Mouse (Mus musculus): ENCODE measurements at regions not wholly inside any gene's neighbourhood (a gene's known extent, or its start where the extent isn't known, plus 50 kb on each side); places are given as distances from the start of the nearest gene placed in this dataset.
"Not testable (repeated sequence)": the region's sequence is repeated elsewhere in the genome, so short reads cannot be mapped to it uniquely, and the experiment has no call there.

DNA sequence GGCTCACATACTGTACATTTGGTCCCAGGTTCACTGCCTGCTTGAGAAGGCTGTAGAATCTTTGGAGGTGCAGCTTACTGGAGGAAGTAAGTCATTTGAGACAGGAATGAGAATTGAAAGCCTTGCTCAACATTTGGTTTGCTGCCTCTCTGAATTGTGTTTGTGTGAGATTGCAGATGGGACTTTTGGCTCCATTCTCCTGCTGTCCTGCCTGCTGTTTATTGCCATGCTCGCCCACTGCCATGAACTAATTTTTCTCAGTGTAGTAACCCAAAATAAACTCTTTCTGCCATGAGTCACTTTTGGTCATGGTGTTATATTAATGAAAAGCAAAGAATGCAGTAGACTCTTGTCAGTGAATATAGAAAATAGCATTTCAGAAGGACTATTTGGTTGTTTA, 368.1 kb downstream of the Gm8797 start:
- peak; percentile 41 for DNase-seq (ENCODE audit: low spot score)
- ATAC-seq: peak; percentile 47

DNA sequence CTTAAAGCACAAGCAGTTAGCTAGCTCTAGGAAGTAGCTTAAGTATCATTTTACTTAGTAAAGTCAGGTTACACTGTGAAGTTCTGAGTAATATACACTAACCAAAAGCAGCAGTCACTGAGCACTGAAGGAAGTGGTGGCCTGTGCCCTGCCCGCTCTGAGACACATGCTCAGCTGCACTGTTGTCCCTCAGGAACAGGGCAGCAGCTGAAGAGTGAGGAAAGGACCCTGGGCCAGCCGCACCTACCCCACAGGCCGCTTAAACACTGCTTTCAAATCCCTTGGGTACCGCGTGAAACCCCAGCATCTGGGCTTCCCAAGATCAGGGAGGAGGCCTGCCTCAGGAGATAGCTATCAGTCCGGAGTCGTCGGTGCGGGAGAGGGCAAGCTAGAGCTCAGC, 385.1 kb downstream of the Gm8797 start:
- H3K9ac ChIP-seq (replicated peaks; ENCODE audit: low read depth); ATAC-seq; H3K36me3 ChIP-seq (ENCODE audit: insufficient read depth, low read length); DNase-seq (ENCODE audit: low spot score); H3K4me1 ChIP-seq (ENCODE audit: insufficient read depth, low read depth, low read length); H3K9me3 ChIP-seq (ENCODE audit: low read length); H3K27me3 ChIP-seq (replicated peaks; ENCODE audit: insufficient read depth, low read length); H3K27ac ChIP-seq (ENCODE audit: low read length); H3K4me3 ChIP-seq (ENCODE audit: low read depth, low read length); H3K4me2 ChIP-seq (replicated peaks; ENCODE audit: low read depth, low read length): not testable (repeated sequence)
- WGBS: 70% methylated on average over 9 of the region's 9 CpGs

More for the DNA sequence above, 368.1 kb downstream of the Gm8797 start:
- Histone ChIP-seq H3K27me3 (replicated peaks; ENCODE audit: insufficient read depth, low read length) (no peaks in the 10 kb centered on the region), H3K4me2 (replicated peaks; ENCODE audit: low read depth, low read length) (no peak overlapping the region), H3K36me3 (ENCODE audit: insufficient read depth, low read length) (no peaks in the 10 kb centered on the region), H3K9me3 (ENCODE audit: low read length) (no peaks in the 10 kb centered on the region), H3K4me3 (ENCODE audit: low read depth, low read length) (no peak overlapping the region), H3K27ac (ENCODE audit: low read length) (no peak overlapping the region), H3K4me1 (ENCODE audit: insufficient read depth, low read depth, low read length) (no peaks in the 10 kb centered on the region), H3K9ac (replicated peaks; ENCODE audit: low read depth) (no peak overlapping the region)
- 41% methylated on average over 1 of the region's 1 CpGs for WGBS
- no peak for TF ChIP-seq EP300 (IDR thresholded peaks at IDR 0.05)
- no peak for TF ChIP-seq CTCF (IDR thresholded peaks at IDR 0.05)

DNA sequence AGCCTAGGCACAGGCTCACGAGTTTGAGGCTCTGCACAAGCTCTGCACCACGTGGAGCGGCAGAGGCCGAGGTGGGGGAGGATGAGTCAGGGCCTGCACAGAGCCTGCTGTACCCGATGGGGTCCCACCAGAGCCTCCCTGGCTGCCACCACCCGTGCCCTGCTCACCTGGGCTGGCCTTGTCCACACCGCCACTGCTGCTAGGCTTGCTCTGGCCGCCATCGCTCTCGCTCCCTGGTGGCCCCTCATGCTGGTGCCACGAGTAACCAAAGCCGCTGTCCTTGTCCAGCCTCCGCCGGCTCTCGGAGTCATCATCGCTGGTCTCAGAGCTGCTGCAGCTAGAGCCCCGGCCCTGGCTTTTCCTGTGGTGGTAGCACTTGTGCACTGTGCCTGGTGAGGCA, 386.8 kb downstream of the Gm8797 start:
- WGBS: 94% methylated on average over 17 of the region's 17 CpGs
- no peak overlapping the region for H3K27ac ChIP-seq (ENCODE audit: low read length)

DNA sequence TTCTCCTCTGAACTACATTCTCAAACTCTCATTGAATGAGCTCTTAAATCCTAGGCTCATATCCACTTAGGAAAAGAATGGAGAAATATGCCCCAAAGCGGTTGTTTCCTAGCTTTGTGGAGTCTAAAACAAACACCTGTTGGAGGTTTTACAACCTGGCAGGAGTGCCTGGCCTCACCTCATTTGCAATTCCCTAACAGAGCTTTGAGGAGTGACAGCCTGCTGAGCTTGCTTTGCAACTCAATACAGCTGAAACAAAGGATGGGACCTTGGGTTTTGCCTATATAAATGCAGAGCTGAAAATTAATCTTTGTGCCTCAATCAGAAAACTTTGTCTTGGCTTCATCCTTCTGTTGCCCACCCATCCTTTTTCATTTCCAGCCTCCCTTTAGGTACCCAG, 423.2 kb downstream of the Gm8797 start:
- H3K27ac ChIP-seq (ENCODE audit: low read length): no peak overlapping the region
- WGBS: 28% methylated on average over 1 of the region's 1 CpGs
- H3K4me1 ChIP-seq (ENCODE audit: insufficient read depth, low read depth, low read length): no peaks in the 10 kb centered on the region
- TF ChIP-seq EP300 (IDR thresholded peaks at IDR 0.05): no peak
- TF ChIP-seq CTCF (IDR thresholded peaks at IDR 0.05): no peak
- no peaks in the 10 kb centered on the region for H3K9me3 ChIP-seq (ENCODE audit: low read length)
- H3K9ac ChIP-seq (replicated peaks; ENCODE audit: low read depth): no peak overlapping the region
- no peaks in the 10 kb centered on the region for H3K36me3 ChIP-seq (ENCODE audit: insufficient read depth, low read length)
- no peak overlapping the region for H3K4me3 ChIP-seq (ENCODE audit: low read depth, low read length)
- no peak overlapping the region for H3K4me2 ChIP-seq (replicated peaks; ENCODE audit: low read depth, low read length)
- no peaks in the 10 kb centered on the region for H3K27me3 ChIP-seq (replicated peaks; ENCODE audit: insufficient read depth, low read length)
- ATAC-seq (no peak), DNase-seq (ENCODE audit: low spot score) (no peak)

More for the DNA sequence above, 386.8 kb downstream of the Gm8797 start:
- DNase-seq (ENCODE audit: low spot score) (no peak), ATAC-seq (no peak)
- Histone ChIP-seq H3K27me3 (replicated peaks; ENCODE audit: insufficient read depth, low read length) (no peaks in the 10 kb centered on the region), H3K4me3 (ENCODE audit: low read depth, low read length) (no peak overlapping the region), H3K4me2 (replicated peaks; ENCODE audit: low read depth, low read length) (no peak overlapping the region), H3K9ac (replicated peaks; ENCODE audit: low read depth) (no peak overlapping the region), H3K36me3 (ENCODE audit: insufficient read depth, low read length) (no peaks in the 10 kb centered on the region), H3K9me3 (ENCODE audit: low read length) (no peaks in the 10 kb centered on the region), H3K4me1 (ENCODE audit: insufficient read depth, low read depth, low read length) (no peaks in the 10 kb centered on the region)
- no peak for TF ChIP-seq EP300 (IDR thresholded peaks at IDR 0.05)

DNA sequence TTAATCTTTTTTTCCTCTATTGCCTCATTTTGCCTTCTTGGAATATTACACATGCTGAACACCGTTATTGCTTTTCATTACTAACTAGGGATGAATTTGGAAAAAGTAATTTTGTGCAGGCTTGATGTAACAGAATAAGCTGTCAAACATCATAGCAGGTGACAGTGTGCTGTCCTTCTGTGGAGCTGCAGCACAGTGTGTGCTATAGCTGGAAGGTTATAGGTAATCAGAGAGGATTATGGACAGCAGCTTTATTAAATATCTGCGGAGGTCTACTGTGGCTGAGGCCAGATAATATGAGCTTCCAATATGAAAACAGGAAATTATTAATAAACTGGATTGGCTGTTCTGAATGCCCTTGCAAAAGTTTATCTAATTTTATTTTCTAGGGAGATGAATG, 431.9 kb downstream of the Gm8797 start:
- H3K27ac ChIP-seq (ENCODE audit: low read length): no peak overlapping the region
- no peak overlapping the region for H3K9ac ChIP-seq (replicated peaks; ENCODE audit: low read depth)
- WGBS: 83% methylated on average over 2 of the region's 2 CpGs
- ATAC-seq: no peak
- no peaks in the 10 kb centered on the region for H3K27me3 ChIP-seq (replicated peaks; ENCODE audit: insufficient read depth, low read length)
- H3K4me2 ChIP-seq (replicated peaks; ENCODE audit: low read depth, low read length): no peak overlapping the region
- H3K9me3 ChIP-seq (ENCODE audit: low read length): no peaks in the 10 kb centered on the region
- TF ChIP-seq EP300 (IDR thresholded peaks at IDR 0.05): no peak
- TF ChIP-seq CTCF (IDR thresholded peaks at IDR 0.05): no peak
- DNase-seq (ENCODE audit: low spot score): no peak
- no peak overlapping the region for H3K4me3 ChIP-seq (ENCODE audit: low read depth, low read length)
- no peaks in the 10 kb centered on the region for H3K4me1 ChIP-seq (ENCODE audit: insufficient read depth, low read depth, low read length)
- H3K36me3 ChIP-seq (ENCODE audit: insufficient read depth, low read length): no peaks in the 10 kb centered on the region

DNA sequence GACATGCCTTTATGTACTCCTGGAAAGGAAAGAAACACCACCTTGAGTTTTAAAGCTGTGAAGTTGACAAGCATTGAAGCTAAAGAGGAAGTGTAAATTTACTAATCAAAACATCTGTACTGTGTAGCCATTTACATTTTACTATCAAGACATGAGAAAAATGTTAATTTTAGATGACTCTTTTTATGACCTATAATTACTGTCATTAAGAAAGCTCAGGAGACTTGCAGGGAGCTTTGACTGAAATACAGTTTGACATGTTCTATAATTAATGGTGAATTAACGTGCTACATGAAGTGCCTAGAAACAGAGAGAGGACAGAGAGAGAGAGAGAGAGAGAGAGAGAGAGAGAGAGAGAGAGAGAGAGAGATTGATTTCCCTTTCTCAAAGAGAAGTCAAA, 432.8 kb downstream of the Gm8797 start:
- H3K36me3 ChIP-seq (ENCODE audit: insufficient read depth, low read length): no peaks in the 10 kb centered on the region

DNA sequence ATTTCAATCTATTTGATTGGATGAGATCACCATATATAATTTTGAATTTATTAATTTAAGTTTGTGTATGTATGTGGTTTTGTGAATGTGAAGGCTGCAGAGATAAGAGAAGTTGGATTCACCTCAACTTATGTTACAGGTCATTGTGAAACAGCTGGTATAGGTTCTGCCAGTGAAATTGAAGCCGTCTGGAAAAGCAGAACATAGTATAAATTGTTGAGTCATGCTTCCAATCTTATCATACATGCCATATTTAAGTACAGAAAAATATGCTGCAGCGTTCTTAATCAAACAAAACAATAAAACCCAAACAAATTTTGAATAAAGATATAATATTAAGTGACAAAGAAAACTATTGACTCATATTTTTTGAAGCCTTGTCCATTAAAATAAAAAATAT, 415.6 kb downstream of the 1700008P02Rik start:
- no peak overlapping the region for H3K27ac ChIP-seq (ENCODE audit: low read length)
- no peaks in the 10 kb centered on the region for H3K4me1 ChIP-seq (ENCODE audit: insufficient read depth, low read depth, low read length)
- TF ChIP-seq EP300 (IDR thresholded peaks at IDR 0.05) (no peak), CTCF (IDR thresholded peaks at IDR 0.05) (no peak)
- WGBS: 46% methylated on average over 2 of the region's 2 CpGs
- H3K27me3 ChIP-seq (replicated peaks; ENCODE audit: insufficient read depth, low read length): no peaks in the 10 kb centered on the region
- H3K36me3 ChIP-seq (ENCODE audit: insufficient read depth, low read length): no peaks in the 10 kb centered on the region
- no peak overlapping the region for H3K9ac ChIP-seq (replicated peaks; ENCODE audit: low read depth)
- H3K4me3 ChIP-seq (ENCODE audit: low read depth, low read length): no peak overlapping the region
- DNase-seq (ENCODE audit: low spot score) (no peak), ATAC-seq (no peak)
- no peak overlapping the region for H3K4me2 ChIP-seq (replicated peaks; ENCODE audit: low read depth, low read length)
- no peaks in the 10 kb centered on the region for H3K9me3 ChIP-seq (ENCODE audit: low read length)

More for the DNA sequence above, 432.8 kb downstream of the Gm8797 start:
- no peak overlapping the region for H3K4me2 ChIP-seq (replicated peaks; ENCODE audit: low read depth, low read length)
- DNase-seq (ENCODE audit: low spot score) (no peak), ATAC-seq (no peak)
- no peak for TF ChIP-seq EP300 (IDR thresholded peaks at IDR 0.05)
- TF ChIP-seq CTCF (IDR thresholded peaks at IDR 0.05): no peak
- 59% methylated on average over 1 of the region's 1 CpGs for WGBS
- no peak overlapping the region for H3K9ac ChIP-seq (replicated peaks; ENCODE audit: low read depth)
- no peaks in the 10 kb centered on the region for H3K4me1 ChIP-seq (ENCODE audit: insufficient read depth, low read depth, low read length)
- no peaks in the 10 kb centered on the region for H3K9me3 ChIP-seq (ENCODE audit: low read length)
- no peaks in the 10 kb centered on the region for H3K27me3 ChIP-seq (replicated peaks; ENCODE audit: insufficient read depth, low read length)
- no peak overlapping the region for H3K27ac ChIP-seq (ENCODE audit: low read length)
- H3K4me3 ChIP-seq (ENCODE audit: low read depth, low read length): no peak overlapping the region
